Mouse (Mus musculus) gastrocnemius, postnatal 25 days (tissue): ENCODE data around the gene Mamdc2. TPM values are rescaled to one million over a fixed set of nuclear protein-coding genes. Genes with fewer than 3 reads are reported as not detected.

Experiments
- DNase-seq: peaks from one replicate; pipeline ENCODE4 v3.0.0; 2022
- total RNA-seq, 2 experiments: library from RNA; stranded (reverse); gene quantifications; 1 replicate in 1 of 2; 2 replicates in 1 of 2; pipeline ENCODE4 v1.2.3; 2021

Mamdc2 gene
- total RNA-seq, 2 experiments from 2014 or later: 0.78 to 1.1 TPM

DNA sequence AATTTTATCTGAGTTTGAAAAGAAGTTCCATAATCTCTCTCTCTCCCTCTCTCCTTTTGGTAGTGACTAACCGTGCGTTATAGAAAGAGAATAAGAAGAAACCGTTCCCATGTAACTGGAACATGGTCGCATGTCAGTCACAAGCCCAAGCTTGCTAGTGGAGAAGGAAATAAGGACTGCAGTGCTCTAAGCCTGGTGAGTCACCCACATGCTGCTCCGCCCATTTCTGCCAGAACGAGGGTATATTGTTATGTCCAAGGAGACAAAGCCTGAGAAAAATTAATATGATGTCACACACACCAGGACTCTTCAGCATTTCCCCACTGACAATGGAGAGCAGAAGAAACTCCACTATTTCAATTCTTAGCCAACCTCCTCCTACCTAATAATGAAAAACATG lies 93.5 kb downstream of the Mamdc2 start:
- DNase-seq: no peak

DNA sequence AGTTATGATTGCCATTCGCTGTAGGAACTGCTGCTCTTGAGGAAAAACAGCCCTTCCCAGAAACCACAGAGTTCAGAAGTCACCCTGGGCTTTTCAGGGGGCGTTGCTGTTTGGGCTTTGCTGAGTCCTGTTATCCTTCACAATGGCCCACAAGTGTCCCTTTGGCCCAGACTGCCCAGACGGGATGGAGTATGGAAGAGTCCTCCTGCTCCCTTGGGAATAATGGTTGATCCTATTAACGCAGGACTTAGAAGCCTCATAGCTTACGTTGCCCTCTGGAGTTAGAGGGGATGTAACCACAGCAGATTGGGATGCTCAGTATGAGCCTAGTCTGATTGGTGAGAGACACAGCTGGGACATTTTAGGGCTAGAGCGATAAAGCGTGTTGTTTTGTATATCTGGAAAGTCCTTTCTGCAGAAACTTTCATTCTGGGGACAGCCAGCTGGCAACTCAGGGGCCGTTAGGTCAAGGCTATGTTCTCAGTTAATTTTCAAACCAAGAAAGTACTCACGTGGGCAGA lies 94.3 kb downstream of the Mamdc2 start:
- no peak for DNase-seq

DNA sequence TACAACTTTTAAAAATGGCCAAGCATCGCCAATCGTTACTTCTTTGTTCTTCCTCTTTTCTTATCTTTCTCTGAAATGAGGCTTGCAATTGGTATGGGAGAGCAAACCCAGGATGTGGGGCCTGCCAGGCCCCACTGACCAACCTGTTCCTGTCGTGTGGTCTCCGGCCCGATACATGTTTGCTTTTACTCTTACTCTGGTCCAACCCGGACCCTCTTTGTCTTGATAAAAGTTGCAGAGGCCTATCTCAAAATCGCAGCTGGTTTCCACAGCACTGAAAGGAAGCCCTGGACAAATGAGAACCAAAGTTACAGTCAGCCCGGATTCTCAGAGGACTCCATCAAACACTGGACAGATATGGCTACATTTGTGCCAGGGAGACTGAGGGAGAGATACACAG lies 95.1 kb downstream of the Mamdc2 start:
- no peak for DNase-seq

DNA sequence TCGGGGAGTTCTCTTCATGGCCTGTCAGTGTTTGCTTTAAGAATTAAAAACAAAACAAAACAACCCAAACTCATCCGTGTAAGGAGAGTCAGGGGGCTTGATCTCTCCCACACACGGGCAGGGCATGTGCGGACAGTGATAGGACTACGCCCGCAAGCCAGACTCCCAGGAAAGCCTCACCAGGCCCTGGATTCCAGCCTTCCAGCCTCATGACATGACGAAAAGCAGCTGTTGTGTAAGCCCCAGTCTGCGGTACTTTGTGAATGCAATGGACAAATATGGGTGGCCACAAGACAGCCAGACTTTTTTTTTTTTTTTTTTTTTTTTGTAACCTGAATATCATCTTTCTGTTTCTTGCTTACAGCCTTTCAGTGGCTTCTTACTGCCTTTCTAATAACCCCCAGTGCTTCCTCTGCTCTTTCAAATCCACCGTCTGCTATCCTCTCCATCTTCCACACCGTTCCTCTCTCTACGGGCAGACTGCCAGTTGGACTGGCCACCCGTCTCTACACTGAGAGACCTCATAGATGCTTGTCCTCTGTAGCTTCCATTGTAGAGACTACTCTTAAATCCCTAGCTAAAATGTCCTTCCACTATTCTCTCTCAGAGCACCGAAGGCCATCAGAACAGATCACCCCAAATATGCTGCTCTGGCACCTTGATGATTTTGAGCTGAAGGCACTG lies 96.3 kb downstream of the Mamdc2 start:
- no peak for DNase-seq

DNA sequence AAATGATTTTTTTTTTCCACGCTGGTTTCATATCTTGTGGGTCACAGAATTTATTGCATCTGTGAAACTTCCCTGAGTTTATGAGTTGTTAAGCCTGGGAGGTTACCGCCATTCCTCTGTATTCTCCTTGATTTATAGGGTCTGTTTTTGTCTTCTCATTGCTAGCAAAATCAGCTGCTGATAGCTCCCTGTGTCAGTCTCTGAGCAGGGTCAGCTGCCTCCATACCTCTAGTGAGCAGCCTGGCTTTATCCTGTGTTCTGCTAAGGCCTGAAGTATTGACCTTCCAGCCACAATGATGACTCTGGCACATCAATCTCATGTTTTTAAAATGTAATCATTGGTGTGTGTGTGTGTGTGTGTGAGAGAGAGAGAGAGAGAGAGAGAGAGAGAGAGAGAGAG lies 98.3 kb downstream of the Mamdc2 start:
- no peak for DNase-seq

DNA sequence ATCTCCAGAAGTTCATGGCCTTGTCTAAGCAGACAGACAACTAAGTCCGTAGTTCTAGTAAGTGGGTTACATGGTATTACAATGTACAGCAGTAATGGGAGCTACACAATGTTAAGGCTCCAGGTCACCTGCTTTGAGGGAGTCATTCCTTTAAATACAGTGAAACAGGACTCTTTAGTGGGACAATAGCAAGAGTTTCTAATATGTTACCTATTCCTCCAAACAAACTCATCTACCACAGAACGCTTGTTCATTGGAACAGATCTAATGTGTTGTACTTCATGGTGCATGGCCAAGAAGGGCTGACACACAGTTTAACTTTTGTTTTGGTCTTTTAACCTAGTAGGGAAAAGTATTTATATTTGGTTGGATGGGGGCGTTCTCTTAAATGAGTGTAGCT lies 105.5 kb downstream of the Mamdc2 start:
- DNase-seq: no peak

DNA sequence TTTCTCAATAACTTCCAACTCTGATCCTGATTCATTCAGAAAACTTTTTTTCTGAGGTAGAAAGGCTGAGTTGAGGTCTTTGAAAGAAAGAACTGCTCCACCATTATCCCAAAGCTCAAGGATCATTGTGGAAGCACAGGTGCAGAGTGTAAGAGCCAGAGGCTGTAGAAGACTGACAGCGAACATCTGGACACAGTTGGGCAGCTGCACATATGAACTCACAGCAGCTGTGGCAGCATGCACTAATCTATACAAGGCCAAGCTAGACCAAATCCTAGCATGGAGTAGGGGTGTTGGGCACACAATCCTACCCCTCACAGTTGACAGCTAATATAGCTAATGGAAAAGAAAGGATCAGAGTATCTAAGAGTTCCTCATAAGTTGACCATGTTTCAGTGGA lies 115.4 kb downstream of the Mamdc2 start:
- no peak for DNase-seq

DNA sequence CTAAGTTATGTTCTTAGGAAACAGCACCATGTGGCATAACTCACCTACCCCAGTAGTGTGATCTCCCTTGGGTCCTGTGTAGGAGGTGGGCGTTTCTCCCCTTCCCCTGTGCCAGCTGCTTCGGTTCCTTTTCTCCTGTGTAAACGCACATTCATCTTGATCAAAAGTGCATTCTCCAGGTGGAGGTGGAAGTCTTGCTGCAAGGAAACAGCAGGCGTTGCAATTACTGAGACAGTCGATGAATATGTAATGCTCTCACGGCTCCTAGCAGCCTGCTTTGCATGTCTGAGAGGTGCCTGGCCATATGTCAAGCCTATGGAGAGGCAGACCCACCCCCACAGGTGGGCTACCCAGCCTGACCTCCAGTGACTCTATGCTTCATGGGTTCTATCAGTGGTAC lies 117.4 kb downstream of the Mamdc2 start:
- no peak for DNase-seq

DNA sequence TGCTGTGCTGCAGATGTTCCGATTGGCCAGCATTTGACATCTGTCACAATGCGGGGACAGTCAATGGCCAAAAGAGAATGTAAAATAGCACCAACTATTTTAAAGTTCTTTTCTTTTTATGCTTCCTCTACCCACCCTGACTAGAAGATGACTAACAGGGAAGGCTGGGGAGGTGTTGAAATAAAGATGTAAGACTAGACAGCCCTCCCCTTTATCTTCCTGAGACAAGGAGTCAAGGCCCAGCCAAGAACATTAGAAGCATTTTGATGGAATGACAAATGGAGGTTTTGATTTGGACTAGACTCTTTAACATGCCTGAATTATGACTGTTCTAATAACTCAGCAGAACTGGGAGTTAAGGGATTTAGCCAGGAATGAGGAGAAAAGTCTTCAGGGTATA lies 118.9 kb downstream of the Mamdc2 start:
- no peak for DNase-seq

DNA sequence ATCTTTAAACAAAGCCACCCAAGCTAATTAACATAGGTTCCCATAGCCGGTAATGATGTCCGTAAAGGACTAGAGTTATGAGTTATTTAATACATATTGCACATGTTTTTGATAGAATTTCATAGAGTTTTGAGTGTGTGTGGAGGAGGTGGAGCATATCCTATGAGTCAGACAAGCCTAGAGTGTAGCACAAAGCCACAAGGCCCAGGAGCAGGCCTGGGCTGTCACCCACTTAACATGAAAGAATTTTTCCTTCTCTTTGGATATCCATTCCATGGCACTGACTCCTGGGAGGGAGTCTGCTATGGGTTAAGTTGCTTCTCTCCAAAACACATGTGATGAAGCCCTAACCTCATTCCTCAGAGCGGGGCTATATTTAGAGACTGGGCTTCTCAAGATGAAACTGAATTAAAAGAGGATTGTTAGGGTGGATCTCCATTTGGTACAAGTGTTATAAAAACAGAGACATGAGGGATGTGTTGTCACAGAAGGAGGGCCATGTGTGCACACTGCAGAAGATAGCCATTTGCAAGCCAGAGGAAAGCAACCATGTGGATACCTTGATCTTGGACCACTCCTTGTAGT lies 121.1 kb downstream of the Mamdc2 start:
- DNase-seq: no peak

DNA sequence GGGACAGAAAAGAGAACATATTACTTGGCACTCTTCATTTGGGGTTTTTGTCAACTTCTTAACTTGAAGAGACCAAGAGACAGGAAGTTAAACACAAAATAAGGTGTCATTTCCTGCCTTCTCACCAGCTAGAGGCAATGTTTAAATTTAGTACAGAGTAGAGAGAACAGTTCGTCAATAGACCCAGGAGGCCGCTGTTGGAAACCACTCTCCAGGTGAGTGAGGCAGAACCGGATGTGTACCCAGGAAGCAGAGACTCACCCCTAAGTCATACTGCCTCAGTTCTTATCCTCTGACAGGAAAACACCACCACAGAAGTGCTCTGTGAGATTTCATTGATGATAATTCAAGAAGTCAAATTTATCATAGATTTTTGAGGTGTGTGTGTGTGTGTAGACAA lies 125.1 kb downstream of the Mamdc2 start:
- DNase-seq: no peak

DNA sequence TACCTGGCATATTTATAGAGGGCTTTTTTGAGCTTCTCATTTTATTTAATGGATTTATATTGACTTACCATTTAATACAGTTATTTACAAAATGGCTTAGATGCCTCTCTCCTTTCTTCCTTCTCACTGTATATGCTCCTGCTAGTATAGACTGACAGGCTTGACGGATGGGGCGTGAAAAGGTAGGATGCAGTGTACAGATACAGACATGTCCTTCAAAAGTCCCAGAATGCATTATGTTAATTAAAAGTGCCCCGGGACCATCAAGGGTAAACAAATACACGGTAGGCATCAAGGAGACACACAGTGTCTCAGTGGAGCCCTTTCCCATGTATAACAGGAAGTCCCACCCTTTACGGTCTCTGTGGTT lies 130.3 kb downstream of the Mamdc2 start:
- DNase-seq: no peak

DNA sequence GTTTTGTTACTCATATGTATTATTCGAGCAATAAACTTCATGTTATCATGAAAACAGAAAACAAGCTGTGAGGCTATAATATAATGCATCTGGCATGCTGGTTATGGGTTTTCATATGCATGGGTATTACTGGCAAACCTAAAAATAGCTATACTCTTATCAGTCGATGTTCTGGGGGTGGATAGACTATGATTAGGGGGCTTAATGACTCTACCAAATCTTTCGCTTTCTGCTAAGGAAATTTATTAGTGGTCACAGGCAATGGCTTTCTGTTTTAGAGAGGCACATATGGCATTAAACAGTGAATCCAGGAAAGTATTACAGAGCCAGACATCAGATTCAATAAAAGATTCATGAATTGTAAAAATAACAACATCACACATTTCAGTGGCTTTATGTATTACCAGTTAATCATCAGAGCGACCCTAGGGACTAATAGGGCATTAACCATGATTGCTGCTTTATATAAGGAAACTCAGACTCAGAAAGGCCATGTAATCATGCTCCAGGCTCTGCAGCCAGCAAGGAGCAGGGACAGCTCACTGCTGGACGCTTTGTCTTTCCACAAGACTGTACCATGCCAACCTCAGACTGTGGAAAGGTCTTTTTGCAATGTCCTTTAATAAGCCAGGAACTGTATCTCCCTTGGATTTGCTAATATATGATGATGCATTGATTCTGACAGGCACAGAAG lies 130.8 kb downstream of the Mamdc2 start:
- DNase-seq: no peak

DNA sequence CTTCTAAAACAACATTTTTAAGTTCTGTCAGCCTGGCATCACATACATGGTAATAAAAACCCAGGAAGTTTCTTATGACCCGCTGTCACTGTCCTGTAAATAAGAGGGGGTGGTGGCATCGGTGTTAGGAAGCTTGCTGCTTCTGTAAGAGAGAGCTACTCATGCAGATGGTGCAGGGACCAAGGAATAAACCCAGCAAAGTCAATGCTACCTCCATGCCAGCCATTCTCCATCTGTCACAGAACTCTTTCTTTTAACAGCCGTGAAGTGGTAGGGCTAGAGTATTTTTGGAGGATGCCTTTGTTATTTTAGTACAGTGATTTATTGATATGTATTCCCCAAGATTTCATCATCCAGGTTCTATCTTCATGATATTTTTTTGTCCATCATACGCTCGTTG lies 131.4 kb downstream of the Mamdc2 start:
- DNase-seq: no peak

DNA sequence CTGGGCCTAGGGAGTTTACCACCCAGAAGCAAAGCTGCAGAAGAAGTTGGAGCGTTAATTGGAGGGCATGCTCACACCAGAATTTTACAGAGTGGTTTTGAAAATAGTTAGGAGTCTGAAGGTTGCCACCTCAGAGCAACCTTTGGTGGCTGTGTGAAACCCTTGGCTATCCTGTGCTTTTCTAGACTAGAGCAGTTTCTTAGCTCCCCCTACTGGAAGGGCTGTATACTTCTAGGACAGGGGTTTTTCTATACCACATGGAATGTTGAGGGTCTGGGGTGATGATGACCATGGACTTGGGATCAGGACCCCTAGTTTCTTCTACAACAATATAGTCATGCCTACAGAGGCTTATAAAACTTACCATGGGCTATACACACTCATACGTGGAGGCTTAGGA lies 138.3 kb downstream of the Mamdc2 start:
- no peak for DNase-seq

DNA sequence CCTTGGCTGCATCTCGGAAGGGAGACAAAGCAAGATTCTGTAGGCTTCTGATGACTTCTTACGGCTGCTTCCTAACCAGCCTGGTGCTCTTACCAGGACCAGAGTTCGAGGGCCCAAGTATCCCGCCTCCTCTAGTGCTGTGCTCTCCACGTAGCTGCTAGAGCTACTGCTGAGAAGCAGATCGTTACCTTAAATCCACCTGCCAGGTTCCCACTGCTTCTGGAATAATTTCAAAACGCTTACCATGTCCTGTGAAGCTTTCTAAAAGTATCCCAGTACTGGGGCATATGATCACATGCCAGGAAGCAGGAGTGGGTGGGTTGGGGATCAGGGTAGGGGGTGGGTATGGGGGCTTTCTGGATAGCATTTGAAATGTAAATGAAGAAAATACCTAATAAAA lies 141.6 kb downstream of the Mamdc2 start:
- no peak for DNase-seq

DNA sequence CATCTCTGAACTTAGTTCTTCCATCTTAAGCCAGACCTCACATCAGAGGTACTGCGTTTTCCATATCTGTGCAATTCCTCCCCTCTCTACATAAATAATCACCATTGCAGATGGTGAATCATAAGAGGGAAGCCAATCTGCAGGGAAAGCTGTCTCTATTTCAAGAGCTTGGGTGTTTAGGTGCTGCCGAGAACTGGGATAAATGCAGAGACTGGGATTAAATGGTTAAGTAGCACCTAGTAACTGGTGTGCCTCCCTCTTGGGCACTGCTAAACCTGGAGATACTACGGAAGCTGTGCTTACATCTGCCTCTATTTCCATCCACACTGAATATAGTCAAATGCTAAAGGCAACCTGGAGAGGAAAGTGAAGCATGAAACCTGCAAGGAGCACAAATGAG lies 148.3 kb downstream of the Mamdc2 start:
- no peak for DNase-seq

DNA sequence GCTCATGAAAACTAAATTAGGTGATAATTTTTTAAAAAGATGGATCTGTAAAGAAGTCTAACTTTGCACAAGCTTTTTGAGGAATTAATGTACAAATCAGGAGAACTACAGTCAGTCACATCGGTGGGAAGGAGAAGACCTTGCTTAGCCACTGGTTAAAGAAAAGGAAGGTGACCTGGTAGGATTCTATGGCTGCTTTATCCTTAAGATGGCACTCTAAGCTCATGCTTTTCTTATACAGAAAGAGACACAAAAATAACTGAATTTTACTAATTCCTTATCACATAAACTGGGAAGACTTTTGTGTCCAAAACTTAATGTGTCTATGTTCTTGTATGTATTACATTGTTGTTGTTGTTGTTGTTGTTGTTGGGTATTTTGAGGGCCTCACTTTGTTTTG lies 149.3 kb downstream of the Mamdc2 start:
- DNase-seq: no peak

DNA sequence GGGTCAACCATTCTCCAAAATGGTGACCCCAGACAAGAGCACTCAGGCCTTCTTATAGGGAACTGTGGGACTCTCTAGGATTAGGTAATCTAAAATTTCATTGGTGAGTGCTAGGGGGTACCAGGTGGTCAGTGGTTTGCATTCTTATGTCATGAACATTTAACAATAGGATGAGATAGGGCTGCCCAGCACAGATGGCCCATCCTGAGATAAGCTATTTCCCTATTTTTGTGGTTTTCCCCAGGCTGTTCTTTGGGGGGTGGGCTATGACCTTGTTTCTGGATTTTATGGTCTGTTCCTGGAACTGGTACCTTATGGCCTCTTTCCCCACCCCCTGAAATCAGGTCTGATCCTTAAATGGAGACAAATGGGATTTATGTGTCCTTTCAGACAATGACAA lies 151.1 kb downstream of the Mamdc2 start:
- DNase-seq: no peak

DNA sequence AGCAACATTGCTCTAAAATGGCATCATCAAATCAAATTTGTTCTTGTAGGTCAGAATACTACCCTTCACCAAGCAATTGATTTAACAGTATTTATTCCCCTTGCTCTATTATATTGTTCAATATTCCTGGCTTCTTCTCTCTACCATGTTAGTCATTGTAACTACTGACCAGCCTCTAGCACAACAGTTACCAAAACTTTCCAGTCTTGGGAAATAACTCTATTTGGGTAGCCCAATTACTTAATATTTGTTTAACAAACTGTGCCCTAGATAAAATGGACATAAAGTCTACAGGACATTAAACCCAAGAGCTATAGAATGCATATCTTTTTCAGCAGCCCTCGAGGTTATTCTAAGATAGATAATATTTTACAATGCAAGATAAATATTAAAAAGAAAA lies 159.0 kb downstream of the Mamdc2 start:
- DNase-seq: no peak

DNA sequence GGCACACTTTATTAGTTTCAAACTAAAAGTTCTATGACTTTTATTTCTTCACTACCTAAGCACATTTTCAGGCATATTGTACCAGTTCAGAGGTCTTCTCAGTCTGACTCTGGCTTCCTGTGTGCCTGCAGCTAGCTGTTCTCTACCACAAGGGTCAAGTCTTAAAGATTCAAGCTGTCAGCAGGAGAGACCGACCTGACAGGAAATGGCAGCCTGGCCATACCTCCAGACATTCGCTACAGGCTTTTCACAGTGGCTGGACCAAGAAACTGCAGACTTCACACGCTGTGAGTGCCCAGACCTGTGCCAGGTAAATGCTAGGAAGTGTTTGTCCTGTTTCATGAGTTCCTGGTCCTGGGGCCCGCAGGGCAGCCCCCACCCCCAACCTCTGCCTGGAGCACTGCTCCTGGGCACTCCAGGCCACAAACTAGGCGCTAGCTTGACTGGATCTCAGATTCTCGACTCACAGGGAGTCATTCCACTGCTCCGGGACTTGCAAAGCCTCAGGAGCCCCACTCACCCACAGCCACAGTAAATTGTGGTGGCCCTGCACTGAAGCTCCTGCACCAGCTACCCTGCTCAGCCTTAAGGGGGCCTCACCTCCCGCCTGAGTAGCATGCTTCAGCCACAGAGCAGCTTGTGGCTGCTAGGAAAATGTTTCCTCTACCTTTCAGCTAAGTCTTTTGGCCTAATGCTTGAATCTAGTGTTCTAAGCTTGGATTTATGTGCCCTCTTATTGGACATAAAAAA lies 166.2 kb downstream of the Mamdc2 start:
- DNase-seq: no peak

DNA sequence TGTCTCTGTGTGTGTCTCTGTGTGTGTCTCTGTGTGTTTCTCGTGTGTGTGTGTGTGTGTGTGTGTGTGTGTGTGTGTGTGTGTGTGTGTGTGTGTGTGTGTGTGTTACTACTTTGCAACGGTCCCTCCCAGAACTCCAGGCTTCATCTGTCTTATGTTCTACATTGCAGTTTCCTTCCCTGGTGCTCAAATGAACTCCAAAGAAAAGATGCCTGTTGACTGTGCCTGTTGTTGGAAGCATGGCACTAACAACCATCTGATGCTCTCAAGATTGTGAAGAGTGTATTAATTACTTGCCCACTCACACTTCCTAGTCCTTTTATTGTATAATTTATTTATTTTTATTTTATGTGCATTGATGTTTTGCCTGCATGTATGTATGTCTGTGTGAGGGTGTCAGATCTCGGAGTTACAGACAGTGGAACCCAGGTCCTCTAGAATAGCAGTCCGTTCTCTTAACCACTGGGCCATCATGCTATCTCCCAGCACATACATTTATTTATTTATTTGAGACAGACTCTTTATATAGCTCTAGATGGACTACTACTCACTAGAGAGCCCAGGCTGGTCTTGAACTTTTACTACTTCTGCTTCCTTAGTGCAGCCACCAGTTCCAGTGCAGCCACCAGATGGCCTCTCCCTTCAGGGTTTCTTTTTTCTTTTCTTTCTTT lies 174.1 kb downstream of the Mamdc2 start:
- no peak for DNase-seq
